Mouse (Mus musculus) heart, postnatal 0 days (tissue): ENCODE results near the gene Raly. TPM values are rescaled to one million over a fixed set of nuclear protein-coding genes. Genes with fewer than 3 reads are reported as not detected.

Source experiments
- ATAC-seq: fragments of 200-750 bp; cut with Nextera tagmentation; 2 replicates; pipeline ENCODE4 v1.8.0; 2017; ENCODE audit warnings: low read depth, moderate number of reproducible peaks, moderate library complexity; ENCODE audit not compliant: insufficient read depth
- DNase-seq: peaks from one replicate; pipeline ENCODE4 v3.0.0-alpha.2; 2016; ENCODE audit warnings: low spot score
- H3K27ac ChIP-seq: fragments of 300-500 bp; sonication (generic); 2 replicates; pipeline ENCODE4 v1.5.1; 2014; ENCODE audit warnings: low read depth, mild to moderate bottlenecking
- H3K27me3 ChIP-seq: fragments of 300-500 bp; sonication (generic); 2 replicates; pipeline ENCODE4 v1.6.1; 2014; ENCODE audit warnings: low read length, mixed read lengths; ENCODE audit not compliant: control insufficient read depth, insufficient read depth
- H3K36me3 ChIP-seq: fragments of 300-500 bp; sonication (generic); replicated peaks from 2 replicates; pipeline ENCODE4 v1.6.1; 2014; ENCODE audit warnings: low read length, mixed read lengths; ENCODE audit not compliant: control insufficient read depth, insufficient read depth
- H3K4me1 ChIP-seq: fragments of 300-500 bp; sonication (generic); 2 replicates; pipeline ENCODE4 v1.6.1; 2014; ENCODE audit warnings: antibody characterized with exemption; ENCODE audit not compliant: control insufficient read depth, insufficient read depth
- H3K4me2 ChIP-seq: fragments of 300-500 bp; sonication (generic); 2 replicates; pipeline ENCODE4 v1.6.1; 2014; ENCODE audit warnings: low read depth, mild to moderate bottlenecking, low read length, moderate library complexity
- H3K4me3 ChIP-seq: fragments of 300-500 bp; sonication (generic); 2 replicates; pipeline ENCODE4 v1.5.1; 2014; ENCODE audit warnings: low read depth, low read length
- H3K9ac ChIP-seq: fragments of 300-500 bp; sonication (generic); replicated peaks from 2 replicates; pipeline ENCODE4 v1.6.1; 2014; ENCODE audit warnings: low read depth, low read length, mixed read lengths
- H3K9me3 ChIP-seq: fragments of 300-500 bp; sonication (generic); replicated peaks from 2 replicates; pipeline ENCODE4 v1.6.1; 2016; ENCODE audit warnings: low read length; ENCODE audit not compliant: control insufficient read depth
- CTCF ChIP-seq: IDR thresholded peaks from 2 replicates; pipeline ENCODE4 v1.5.1; 2016; ENCODE audit warnings: antibody characterized with exemption, control low read depth, low read depth
- EP300 ChIP-seq: IDR thresholded peaks from 2 replicates; pipeline ENCODE4 v1.6.1; 2016; ENCODE audit warnings: antibody characterized with exemption, low read depth
- WGBS: fragments of 180-500 bp; shearing (Covaris S2); extraction: QIAGEN DNeasy Blood & Tissue Kit; methylation state at CpG from one replicate; pipeline ENCODE4 v1.1.7; 2014; 5-methylcytosine and 5-hydroxymethylcytosine counted together
- polyA plus RNA-seq: library from polyadenylated mRNA; unstranded; fragments of >200 nt; fragmentation: Nextera tagmentation; extraction: Ambion mirVana; gene quantifications from 2 replicates; pipeline ENCODE4 v1.2.1, GENCODE M21; 2015
- total RNA-seq: library from RNA; depleted of rRNA; stranded (reverse); fragments of >200 nt; gene quantifications from 2 replicates; pipeline ENCODE4 v1.2.3, GENCODE M21; 2014; ENCODE audit warnings: low replicate concordance

The Raly gene
- total and polyA plus RNA-seq, 2 experiments from 2014 or later, result 21.7 to 266 TPM

- 76% methylated on average over 1 of the region's 1 CpGs for WGBS
- Histone ChIP-seq H3K4me1 (0 out of 2 replicates have a peak, but pooled peaks cover 3% of the 10 kb centered on the region), H3K4me3 (no peak overlapping the region), H3K4me2 (no peak overlapping the region), H3K27ac (no peak overlapping the region), H3K27me3 (no peaks in the 10 kb centered on the region), H3K9me3 (no peaks in the 10 kb centered on the region), H3K36me3 (no peaks in the 10 kb centered on the region), H3K9ac (no peak overlapping the region)
- ATAC-seq (no peak), DNase-seq (no peak)
- TF ChIP-seq CTCF (no peak), EP300 (no peak)
Observed at GRCm38 (mm10) chr2:154758454-154758853, 32.4 kb upstream of the Raly start.

GRCm38 (mm10) chr2:154763226-154763625, 27.7 kb upstream of the Raly start:
- no peak for TF ChIP-seq EP300
- TF ChIP-seq CTCF, result no peak
- ATAC-seq, result no peak
- H3K27ac ChIP-seq, result no peak overlapping the region

GRCm38 (mm10) chr2:154764828-154765497, 25.9 kb upstream of the Raly start:
- H3K27ac ChIP-seq, result no peak overlapping the region
- no peak for TF ChIP-seq EP300
- TF ChIP-seq CTCF, result 0 out of 2 replicates have a peak, but pooled peaks have one; percentile 5
- H3K4me3 ChIP-seq, result no peak overlapping the region
- H3K36me3 ChIP-seq, result no peaks in the 10 kb centered on the region
- ATAC-seq (no peak), DNase-seq (no peak)
- no peaks in the 10 kb centered on the region for H3K27me3 ChIP-seq
- no peak overlapping the region for H3K9ac ChIP-seq
- H3K9me3 ChIP-seq, result no peaks in the 10 kb centered on the region
- WGBS, result 81% methylated on average over 9 of the region's 9 CpGs
- no peak overlapping the region for H3K4me2 ChIP-seq
- H3K4me1 ChIP-seq, result 0 out of 2 replicates have a peak, but pooled peaks cover 5% of the 10 kb centered on the region

More at GRCm38 (mm10) chr2:154763226-154763625, 27.7 kb upstream of the Raly start:
- Histone ChIP-seq H3K4me1 (0 out of 2 replicates have a peak, but pooled peaks cover 5% of the 10 kb centered on the region), H3K4me2 (no peak overlapping the region), H3K36me3 (no peaks in the 10 kb centered on the region), H3K27me3 (no peaks in the 10 kb centered on the region), H3K9me3 (no peaks in the 10 kb centered on the region), H3K4me3 (no peak overlapping the region), H3K9ac (no peak overlapping the region)
- WGBS, result 51% methylated on average over 3 of the region's 3 CpGs
- DNase-seq, result no peak

GRCm38 (mm10) chr2:154765554-154766008, 25.3 kb upstream of the Raly start:
- Histone ChIP-seq H3K4me3 (no peak overlapping the region), H3K9me3 (no peaks in the 10 kb centered on the region), H3K36me3 (no peaks in the 10 kb centered on the region), H3K4me2 (no peak overlapping the region), H3K9ac (no peak overlapping the region), H3K27me3 (no peaks in the 10 kb centered on the region), H3K27ac (no peak overlapping the region), H3K4me1 (0 out of 2 replicates have a peak, but pooled peaks cover 5% of the 10 kb centered on the region)
- DNase-seq (no peak), ATAC-seq (no peak)
- WGBS, result 69% methylated on average over 8 of the region's 8 CpGs
- TF ChIP-seq CTCF, result no peak
- no peak for TF ChIP-seq EP300

- Histone ChIP-seq H3K4me3 (no peak overlapping the region), H3K9ac (no peak overlapping the region), H3K36me3 (no peaks in the 10 kb centered on the region), H3K27me3 (no peaks in the 10 kb centered on the region), H3K27ac (no peak overlapping the region), H3K4me2 (no peak overlapping the region), H3K9me3 (no peaks in the 10 kb centered on the region), H3K4me1 (0 out of 2 replicates have a peak, but pooled peaks cover 5% of the 10 kb centered on the region)
- TF ChIP-seq CTCF, result no peak
- no peak for TF ChIP-seq EP300
- DNase-seq (no peak), ATAC-seq (no peak)
- 84% methylated on average over 6 of the region's 6 CpGs for WGBS
Observed at GRCm38 (mm10) chr2:154767051-154767450, 23.8 kb upstream of the Raly start.

GRCm38 (mm10) chr2:154769930-154770329, 21.0 kb upstream of the Raly start, which contains the start of gene Gm14214:
Gene Gm14214 (minus strand): TSS chr2:154770030.
- H3K9ac ChIP-seq, result no peak within 1 kb of the TSS
- H3K4me1 ChIP-seq, result no peaks in the 10 kb centered on the region
- DNase-seq (no peak), ATAC-seq (no peak)
- no peaks in the 10 kb centered on the region for H3K36me3 ChIP-seq
- no peaks in the 10 kb centered on the region for H3K9me3 ChIP-seq
- H3K27me3 ChIP-seq, result no peaks in the 10 kb centered on the region
- TF ChIP-seq EP300 (no peak), CTCF (no peak)
- no peak within 1 kb of the TSS for H3K4me3 ChIP-seq
- no peak within 1 kb of the TSS for H3K4me2 ChIP-seq
- no peak within 1 kb of the TSS for H3K27ac ChIP-seq
